Mouse (Mus musculus): ENCODE data around the gene Ctc1.

DNA sequence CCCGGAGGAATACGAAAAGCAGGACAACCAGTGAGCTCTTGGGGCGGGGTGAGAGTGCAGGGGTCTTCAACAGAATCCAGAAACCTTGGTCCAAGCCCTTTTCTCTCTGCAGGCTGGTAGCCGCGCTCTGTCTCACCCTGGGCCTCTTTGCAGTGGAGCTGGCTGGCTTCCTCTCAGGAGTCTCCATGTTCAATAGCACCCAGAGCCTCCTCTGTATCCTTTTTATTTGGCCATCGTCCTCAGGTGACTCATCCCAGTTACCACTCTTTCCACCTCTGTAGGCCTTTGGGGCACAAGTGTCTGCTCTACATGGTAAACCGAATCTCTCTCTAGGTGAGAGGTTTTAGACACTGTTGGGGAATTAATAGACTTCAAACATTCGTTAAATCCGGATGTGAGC lies 55.6 kb downstream of the Ctc1 start:
- TF ChIP-seq POLR2A (IDR thresholded peaks at IDR 0.05; ENCODE audit: borderline replicate concordance, control insufficient read depth, low read depth, low read length): no peak
- TF ChIP-seq CTCF (IDR thresholded peaks at IDR 0.05; ENCODE audit: control insufficient read depth, insufficient read depth, low read length): no peak
